Mouse (Mus musculus) colon, adult 2 months (tissue): ENCODE data around the gene Fam210b. TPM values are rescaled to one million over a fixed set of nuclear protein-coding genes. Genes with fewer than 3 reads are reported as not detected.

ENCODE experiments used
- polyA plus RNA-seq: library from polyadenylated mRNA; depleted of rRNA; stranded (reverse); fragments of >200 nt; gene quantifications from 2 replicates; pipeline ENCODE4 v1.2.3, GENCODE M21; 2012; rRNA removed

The Fam210b gene
- 27.9 and 29.0 TPM in 2 replicates for polyA plus RNA-seq

DNA sequence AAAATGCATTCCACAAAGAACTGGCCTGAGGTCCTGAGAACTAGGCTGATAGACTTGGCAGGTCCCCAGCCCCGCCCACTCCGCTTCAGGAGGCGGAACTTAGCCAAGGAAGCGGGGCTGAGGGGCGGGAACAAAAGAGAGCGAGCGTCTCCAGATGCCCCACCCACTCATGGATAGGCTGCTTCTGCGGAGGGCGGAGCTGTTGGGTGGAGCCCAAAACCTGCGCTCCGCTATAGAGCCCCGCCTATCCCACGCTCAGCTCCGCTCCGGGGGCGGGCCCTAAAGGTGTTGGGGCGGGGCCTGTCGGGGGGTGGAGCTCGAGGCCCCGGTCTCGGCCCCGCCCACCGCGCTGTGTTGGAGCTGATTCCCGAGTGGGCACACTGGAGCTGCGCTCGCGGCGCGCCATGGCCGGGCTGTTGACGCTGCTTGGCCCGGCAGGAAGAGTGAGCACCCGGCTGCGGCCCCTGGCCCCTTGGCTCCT lies at the start of gene Fam210b:
TSS of gene Fam210b (plus strand) at position 308 of the 481 bp plus-strand sequence.

DNA sequence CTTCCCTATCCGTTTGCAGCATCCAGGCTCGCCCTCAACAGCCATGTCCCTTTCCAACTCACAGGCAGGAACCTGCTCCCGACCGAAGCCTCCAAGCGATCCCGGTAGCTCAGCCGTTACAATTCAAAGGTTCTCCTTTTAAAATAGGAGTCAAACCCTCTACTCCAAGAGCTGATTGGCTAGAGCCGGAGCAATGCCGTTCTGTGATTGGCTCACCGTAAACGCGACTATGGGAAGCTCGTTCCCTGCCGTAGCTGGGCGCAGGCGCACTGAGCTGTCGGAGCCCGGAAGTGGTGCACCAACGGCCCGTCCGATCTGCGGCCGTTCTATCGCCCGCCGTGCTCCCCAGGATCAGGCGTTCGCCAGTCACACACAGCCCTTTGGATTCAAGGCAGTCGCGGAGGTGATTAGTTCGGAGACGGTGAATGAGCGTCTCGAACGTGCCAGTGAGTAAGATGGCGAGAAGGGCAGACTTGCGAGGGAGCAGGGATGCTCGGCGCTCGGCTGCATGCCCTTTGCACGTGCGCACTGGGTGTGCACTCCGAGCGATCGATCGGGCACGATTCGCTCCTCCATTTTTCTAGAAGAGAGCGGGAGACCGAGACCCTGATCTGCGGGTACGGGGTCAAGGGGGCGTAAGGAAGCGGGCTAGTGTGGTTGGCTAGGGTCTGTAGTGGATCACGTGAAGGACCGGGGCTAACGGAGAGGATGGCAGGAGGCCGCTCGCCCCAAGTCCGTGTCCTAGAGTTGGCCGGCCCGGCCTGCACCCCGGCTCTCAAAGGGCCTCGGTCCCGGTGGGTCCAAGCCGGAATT lies 25.3 kb downstream of the Fam210b start, which contains the start of the genes Aurka and Cstf1:
TSS of gene Aurka (minus strand) at position 125 of the 813 bp plus-strand sequence.
TSS of gene Cstf1 (plus strand) at position 271 of the 813 bp plus-strand sequence.

DNA sequence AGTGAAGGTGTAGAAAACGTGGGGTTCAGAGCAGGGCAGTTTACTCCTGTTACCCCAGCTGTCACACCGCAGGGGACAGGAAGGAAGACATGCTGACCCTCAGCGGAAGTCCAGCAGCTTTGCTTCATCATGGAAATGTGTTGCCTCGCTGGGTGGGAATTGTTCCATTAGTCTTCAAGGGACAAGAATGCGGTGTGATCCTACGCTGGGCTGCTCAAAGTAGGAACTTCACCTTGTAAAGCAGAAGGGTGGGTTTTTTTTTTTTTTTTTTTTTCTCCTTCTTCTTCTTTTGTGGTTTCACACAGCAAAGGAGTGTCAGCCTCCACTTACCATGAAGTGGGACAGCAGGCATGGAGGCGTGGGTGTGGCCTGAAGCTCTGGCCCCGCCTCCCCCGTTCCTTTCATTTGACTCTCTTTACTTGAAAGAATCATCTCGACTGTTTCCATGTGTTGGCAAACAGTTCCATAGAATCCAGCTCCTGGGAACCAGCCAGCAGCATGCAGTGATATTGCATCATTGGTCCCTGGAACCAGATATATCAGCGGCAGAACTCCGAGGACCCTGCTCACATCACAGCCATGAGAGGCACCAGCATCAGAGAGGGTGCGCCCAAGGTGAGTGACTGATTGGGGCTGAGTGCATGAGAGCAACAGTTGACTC lies 48.2 kb downstream of the Fam210b start, which contains the start of gene Cass4:
TSS of gene Cass4 (plus strand) at position 404 of the 661 bp plus-strand sequence.

Other genes starting within 250 kb of the Fam210b start
- gene Mc3r, start 97.1 kb upstream of the Fam210b start, polyA plus RNA-seq: not detected in 2 replicates
- 6.8 and 7.9 TPM in 2 replicates for gene Aurka, start 25.0 kb downstream of the Fam210b start, polyA plus RNA-seq
- 27.8 and 28.7 TPM in 2 replicates for gene Cstf1, start 25.1 kb downstream of the Fam210b start, polyA plus RNA-seq
- 0.43 and 0.50 TPM in 2 replicates for gene Cass4, start 48.2 kb downstream of the Fam210b start, polyA plus RNA-seq
- gene Rtf2, start 95.0 kb downstream of the Fam210b start, polyA plus RNA-seq: 27.9 and 33.0 TPM in 2 replicates
- gene Gcnt7, start 113.0 kb downstream of the Fam210b start, polyA plus RNA-seq: not detected in 2 replicates
- gene Fam209, start 127.0 kb downstream of the Fam210b start, polyA plus RNA-seq: 0.19 and 0.24 TPM in 2 replicates
- not detected in 2 replicates for gene Tfap2c, start 204.0 kb downstream of the Fam210b start, polyA plus RNA-seq